Mouse (Mus musculus) bone marrow macrophage, adult 2 months (primary cell): ENCODE results near the gene Tekt5.

Experiments used
- CTCF ChIP-seq: IDR thresholded peaks from 2 replicates; pipeline ENCODE4 v1.5.1; 2012; ENCODE audit warnings: low read depth, mild to moderate bottlenecking, low read length, moderate library complexity
- POLR2A ChIP-seq: IDR thresholded peaks from 2 replicates; pipeline ENCODE4 v1.6.1; 2012; ENCODE audit warnings: mild to moderate bottlenecking, low read depth, low read length, borderline replicate concordance

- TF ChIP-seq CTCF (no peak), POLR2A (no peak)
Observed at GRCm38 (mm10) chr16:10349876-10350275, 45.4 kb downstream of the Tekt5 start.
